Mouse (Mus musculus) heart, postnatal 4 days (tissue): ENCODE data around the gene Iqca. TPM values are rescaled to one million over a fixed set of nuclear protein-coding genes. Genes with fewer than 3 reads are reported as not detected.

Experiments used
- DNase-seq: peaks from one replicate; pipeline ENCODE4 v3.0.0; 2021
- total RNA-seq, 2 experiments: library from RNA; stranded (reverse); gene quantifications; 2 replicates each; pipeline ENCODE4 v1.2.3; 2021

Iqca gene
- total RNA-seq, 2 experiments from 2014 or later, result not detected

DNA sequence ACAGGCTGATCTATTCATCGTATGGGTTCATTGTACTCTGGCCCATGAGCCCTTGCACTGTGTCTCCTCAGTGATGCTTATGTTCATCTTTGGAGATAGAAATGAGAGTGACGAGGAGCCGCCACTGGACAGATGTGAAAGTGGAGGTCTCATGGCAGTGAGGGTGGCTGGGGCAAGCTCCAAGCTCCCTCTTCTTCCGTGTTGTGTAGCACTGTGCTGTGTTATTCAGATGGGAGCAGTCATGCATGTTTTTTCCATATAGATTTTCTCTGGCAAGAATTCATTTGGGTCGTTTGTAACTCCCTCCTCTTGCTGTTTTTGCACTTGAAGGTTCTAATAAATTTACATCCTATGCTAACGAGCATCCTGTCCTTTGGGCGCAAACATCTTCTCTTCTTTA is 21.2 kb downstream of the Iqca start:
- no peak for DNase-seq

DNA sequence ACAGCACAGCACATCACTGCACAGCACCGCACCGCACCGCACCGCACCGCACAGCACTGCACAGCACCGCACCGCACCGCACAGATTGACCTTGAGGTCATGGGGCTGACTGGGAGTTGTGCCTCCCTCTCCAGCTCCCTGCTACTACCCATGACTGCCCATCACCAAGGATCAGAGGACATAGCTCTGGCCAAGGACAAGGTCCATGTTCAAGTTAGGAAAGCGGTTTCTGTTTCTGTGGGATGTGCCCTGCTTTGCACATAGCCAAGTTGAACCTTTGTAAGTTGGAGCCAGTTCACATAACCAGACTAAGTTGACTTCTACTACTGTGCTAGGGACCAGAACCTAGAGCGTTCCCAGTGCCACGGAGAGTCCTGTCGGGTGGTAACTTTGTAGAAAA is 28.6 kb downstream of the Iqca start:
- no peak for DNase-seq

DNA sequence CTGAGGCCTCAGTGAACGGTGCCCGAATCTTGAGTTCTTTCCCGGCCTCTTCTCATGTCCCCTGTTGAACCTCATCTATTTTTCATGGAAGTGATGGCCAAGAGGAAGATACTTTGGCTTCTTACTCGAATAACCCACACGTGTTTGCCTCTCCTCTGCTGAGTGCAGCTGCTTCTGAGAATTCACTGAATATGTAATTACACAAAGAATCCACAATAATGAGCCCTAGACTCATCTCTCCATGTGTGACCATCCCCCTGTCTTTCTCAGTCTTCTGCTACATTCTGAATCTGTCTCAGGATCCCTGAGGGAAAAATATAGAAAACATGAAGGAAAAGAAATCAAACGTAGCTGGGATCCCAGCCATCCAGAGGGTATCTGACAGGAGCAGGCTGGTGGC is 32.5 kb downstream of the Iqca start:
- DNase-seq, result no peak

DNA sequence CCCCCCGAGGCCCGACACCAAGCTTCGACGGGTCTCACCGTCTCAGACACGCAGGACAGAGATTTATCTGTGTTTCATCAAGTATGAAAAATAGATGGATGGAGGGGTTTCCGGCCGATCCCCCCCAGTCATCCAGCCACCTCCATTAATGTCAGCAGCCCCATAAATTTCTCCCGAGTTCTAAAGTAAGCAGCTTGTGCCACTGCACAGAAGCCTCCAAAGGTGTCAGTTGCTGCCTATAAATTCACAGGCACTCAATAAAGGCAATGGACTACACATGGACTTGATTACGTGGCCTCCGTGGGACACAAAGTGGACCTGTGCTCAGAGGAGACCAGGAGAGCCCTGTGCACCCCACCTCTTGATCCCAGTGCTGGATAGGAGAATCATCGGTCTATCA is 34.0 kb downstream of the Iqca start:
- DNase-seq, result no peak

DNA sequence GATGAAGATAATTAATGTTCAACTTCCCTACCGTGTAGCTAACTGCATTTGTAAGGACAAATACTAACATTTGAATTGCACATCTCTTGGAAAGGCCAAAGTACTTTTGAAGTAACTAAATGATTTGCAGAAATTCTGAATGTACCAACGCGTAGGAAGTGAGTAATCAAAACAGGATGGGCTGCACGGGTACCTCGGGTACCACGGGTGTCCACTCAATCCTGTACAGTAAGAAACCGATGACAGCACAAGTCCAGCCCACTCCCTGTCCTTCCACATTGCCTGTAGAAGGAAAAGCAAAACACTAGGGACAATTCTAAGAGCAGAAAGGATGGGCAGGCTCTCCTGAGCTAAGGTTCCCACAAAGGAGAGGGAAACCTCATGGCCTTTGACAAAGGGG is 36.0 kb downstream of the Iqca start:
- DNase-seq, result no peak

DNA sequence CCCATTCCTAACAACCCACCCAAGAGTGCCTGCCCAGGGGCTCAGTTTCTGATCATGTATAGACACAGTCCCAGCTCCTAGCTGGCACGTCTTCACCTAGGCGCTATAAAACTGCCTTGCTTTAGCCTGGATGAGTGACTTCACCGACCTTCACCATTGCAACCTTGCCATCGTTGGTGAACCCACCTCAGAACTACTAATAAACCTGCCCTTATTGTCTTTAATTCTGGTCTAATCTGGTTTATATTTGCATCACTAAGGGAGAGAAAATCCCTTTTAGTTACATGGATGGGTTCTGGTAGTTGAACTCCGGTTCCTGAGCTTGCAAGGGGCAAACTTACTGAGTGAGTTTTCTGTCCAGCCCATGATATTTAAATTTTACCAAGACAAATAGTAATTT is 38.6 kb downstream of the Iqca start:
- no peak for DNase-seq

DNA sequence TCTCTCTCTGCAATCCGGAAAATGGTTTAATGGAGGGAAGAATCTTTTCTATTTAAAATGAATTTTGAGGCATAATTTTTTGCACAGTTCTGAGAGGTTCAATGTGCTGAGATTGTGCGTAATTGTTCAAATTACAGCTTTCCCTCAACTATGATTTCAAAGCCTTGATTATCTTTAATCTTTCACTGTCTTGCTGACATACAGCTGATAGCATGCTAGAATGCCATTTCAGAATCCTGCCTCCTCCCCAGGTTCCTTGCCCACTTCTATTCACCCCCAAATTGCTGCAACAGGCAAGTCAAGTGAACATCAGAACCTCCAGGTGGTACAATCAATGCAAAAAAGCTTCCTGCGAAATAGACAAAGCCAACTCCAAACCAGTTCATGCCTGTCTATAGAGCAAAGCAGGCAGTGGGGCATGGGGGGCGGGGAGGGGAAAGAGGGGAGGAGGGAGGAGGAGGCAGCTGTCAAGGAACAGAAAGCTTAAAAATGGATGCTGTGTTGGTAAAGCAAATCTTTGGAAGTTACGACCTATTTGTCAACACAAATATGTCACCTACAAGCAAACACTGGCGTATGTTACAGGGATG is 39.5 kb downstream of the Iqca start:
- DNase-seq, result no peak

DNA sequence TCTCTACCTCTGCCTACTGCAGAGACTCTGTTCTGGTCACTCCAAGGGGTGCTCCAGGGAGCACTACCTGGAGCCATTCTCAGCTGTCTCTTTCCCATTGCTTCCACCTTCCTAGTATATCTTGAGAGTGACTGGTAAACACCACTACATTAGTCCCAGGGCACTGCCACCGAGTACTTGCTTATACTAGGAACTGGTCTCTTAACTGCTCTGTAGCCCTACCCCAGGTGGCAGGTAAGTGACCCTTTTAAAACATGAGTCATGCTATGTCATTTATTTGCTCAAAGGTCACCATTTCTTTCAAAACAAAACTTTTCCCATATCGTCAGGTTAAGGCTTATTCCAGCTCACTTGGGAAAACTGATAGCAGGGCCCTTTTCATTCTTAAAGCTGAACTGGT is 40.5 kb downstream of the Iqca start:
- no peak for DNase-seq

DNA sequence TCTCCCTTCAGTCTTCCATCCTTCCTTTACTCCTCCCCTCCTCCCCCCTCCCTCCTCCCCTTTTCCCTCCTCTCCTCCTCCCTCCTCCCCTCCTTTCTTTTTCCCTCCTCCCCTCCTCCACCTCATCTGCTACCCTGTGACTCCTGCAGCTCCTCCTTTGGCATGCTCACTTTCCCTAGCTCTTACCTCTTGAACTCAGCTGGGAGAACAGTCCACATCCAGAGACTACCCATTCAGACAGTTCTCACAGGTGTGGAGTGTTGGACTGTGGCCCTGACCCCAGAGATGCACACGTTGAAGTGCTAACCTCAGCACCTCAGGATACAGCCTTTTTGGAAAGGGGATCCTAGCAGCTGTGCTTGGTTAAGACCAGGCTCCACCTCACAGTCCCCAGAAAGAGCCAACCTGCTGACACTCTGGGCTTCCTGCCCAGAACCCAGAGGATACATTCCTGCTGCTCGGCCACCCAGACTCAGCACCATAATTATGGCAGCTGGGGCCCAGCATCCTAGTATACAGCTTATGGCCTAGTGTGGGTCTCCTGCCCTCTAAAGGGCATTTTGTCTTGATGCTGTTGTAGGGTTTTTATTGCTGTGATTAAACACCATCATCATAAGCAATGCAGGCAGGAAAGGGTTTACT is 41.9 kb downstream of the Iqca start:
- peak; percentile 56 for DNase-seq

DNA sequence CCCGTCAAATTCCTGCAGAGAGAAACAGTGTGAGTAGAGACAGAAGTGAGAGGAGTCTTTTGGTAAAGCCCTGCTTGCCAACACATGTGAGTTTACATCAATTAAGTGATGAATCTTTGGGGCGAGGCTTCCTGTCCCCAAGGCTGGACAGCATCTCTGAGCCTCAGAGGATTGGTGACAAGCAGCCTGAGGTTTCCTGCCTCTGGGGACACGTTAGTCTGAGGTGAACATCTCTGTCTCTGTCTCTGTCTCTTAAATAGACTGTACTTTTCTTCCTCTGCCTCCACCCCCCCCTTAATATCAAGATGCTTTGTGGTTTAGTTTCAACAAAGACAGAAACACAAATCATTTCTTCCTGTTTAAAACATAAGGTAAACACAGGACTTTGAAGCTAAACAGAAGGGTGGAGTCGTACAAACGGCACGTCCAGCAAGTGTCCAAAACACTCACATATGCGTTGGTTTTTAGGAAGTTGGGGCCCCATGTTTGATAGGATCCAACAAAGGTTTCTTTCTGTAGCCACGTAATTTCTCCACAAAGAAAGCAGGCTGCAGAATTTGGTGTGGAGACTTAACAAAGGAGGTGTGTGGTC is 49.2 kb downstream of the Iqca start:
- DNase-seq, result no peak

DNA sequence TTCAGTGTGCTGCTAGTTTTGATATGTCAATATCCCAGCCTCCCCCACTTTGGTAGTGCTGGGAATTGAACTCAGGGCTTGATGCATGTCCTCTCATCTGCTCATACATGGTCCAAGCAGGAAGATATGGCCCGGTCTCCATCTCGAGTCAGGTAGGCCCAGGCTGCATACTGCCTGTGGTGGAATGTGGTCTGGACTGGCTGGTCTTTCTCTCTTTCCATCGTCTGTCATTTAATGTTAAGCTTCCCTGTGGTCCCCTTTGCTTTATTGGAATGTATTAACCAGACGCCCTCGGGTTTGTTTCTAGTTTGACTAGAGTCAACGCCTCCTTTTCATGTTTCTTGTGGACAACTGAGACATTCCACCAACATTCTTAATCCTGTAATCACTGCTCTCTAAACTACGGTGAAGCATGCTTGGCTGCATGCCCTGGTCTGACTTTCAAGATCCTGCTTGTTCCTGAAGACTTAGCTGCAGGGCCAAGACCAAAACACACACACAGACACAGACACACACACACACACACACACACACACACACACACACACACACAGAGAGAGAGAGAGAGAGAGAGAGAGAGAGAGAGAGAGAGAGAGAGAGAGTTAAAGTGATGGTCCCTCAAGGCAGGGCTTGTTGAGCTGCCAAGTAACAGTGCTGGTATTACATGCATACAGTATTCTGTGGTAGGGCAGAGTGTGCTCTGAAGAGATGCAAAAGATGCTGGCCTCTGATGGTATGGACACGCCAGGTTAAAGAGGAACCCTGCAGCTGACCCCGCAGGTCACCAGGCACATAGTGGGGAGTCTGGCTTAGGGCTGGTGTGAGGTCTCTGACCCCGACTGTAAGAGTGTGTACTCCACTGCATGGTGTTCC is 52.6 kb downstream of the Iqca start:
- peak; percentile 40 for DNase-seq

DNA sequence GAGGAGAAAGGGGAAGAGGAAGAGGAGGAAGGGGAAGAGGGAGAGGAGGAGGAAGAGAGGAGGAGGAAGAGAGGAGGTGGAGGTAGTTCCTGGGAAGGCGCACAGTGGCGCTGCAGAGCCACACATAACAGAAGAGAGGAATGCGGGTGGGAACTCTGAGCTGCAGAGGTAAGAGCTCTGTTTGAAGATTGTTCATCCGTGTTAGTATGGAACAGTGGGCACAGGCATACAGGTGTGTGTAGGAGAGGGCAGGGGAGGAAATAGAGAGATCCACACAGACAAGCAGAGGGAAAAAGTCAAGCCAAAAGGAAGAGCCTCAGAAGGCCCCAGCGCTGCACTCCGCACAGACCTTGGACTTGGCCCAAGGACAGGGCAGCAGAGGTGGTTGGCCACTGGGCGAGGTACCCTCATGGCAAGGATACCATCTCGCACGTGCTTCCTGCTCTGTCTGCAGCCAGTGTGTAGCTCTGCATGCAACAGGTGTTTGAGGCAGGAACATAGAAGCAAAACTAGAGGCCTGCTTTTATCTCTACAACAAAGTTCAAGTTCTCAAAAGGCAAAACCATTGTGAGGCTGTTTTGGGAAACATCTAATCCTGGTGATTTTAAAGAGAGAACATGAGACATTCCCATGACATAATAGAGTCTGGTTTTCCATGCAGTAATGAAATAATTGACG is 60.2 kb downstream of the Iqca start:
- DNase-seq, result no peak

DNA sequence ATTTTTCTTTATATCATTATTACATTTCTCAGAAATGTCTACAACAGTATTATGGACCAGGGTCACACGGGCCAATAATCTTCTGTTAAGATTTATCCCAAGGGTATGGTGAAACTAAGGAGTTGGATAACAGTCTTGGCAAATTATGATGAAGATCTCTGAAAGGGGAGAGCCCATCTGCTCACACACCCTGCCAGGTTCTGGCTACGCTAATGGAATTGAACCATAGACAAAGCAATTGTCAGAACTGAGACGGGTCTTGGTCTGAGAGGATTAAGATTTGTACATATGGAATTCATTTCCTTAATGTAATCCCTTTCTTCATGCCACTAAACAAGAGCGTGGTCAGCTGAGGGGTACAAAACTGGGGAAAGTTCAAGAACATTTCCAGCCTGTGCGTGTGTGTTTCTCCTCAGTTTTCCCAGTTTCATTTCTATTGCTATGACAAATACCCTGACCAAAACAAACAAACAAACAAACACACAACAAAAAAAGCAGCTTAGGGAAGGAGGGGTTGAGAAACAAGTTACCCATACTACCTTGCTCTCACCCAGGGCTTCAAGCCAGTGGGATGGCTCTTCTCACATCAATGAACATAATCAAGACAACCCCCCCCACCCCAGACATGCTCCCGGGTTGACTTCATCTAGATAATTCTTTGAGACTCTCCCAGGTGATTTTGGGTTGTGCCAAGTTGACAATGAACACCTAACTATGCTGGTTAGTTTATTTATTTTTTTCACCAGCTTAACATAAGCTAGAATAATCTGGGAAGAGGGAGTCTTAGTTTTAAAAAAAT is 64.8 kb downstream of the Iqca start:
- DNase-seq, result no peak

DNA sequence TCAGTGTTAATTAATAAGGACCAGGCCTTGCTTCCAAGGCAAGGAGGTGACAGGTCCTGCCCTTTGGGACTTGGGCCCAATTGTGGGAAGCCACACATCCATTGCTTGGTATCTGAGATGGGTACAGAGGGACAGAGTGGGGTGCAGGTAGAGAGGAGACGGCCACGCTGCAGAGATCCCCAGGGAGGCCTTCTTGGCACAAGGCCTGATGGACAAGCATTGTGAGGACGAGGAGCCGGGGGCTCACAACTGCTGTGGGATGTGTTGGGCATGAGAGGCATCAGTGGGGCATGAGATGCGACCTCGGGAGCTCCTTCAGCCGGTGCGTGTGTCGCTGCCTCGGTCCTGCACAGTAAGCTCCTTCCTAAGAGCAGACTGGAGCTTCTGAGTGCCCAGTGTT is 66.7 kb downstream of the Iqca start:
- no peak for DNase-seq

DNA sequence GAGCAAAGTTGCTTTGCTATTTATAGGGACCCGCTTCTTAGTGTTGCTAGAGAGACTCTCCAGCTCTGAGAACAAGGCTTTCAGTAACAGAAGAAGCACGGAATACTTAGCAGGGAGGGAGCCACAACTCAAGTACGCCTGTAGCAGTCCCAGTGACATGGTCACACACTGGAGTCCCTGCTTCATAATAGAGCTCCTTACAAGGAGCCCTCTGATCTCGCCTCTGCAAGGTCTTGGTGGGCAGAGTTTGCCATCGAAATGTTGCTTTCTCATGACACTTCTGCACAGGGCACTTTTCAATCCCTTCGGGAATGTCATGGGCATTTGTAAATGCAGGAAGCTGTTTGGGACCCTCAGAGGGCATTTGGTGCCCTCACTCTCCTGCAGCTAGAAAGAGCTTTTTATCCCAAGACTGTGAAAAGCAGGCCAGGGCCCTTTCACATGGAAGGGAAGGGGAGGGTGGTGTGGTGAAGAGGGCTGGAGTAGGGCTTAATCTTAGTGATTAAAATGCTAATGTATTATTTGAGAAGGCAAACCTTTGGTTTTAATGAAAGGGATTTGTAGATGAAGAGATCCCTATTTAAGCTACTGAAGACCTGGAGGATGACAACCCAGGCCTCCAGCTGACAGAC is 67.6 kb downstream of the Iqca start:
- DNase-seq, result no peak

DNA sequence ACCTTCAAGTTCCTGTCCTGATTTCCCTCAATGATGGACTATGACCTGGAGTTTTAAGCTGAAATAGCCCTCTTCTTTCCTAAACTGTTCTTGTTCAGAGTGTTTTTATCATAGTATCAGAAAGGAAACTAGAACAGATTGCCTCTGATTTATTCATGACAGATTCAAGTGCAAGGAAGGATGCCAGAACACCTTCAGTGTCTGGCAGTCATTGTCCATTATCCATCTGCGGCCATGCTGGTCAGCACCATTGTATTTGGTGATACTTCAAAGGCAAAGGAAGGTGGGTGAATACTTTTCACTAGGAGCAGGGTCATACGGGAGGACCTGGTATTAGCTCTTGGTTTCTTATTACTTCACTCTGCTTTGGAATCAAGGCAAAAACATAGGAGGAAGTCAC is 76.9 kb downstream of the Iqca start:
- DNase-seq, result no peak

DNA sequence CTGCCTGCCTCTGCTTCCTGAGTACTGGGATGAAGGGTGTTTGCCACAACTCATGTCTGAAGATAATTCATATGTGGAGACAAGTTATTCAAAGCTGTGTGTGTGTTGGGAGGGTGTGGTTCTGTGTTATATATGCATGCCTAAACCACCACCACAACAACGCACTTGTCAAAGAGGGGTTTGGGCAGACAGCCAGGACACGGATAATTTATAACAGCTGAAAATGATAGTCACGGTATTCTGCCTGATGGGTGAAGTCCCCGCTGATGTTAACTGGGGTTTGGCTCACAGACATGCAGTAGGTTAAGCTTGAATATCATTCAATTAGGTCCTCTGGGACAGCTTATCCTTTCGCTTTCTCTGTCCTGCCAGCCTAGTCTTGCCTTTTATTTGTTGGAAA is 78.4 kb downstream of the Iqca start:
- DNase-seq, result no peak

DNA sequence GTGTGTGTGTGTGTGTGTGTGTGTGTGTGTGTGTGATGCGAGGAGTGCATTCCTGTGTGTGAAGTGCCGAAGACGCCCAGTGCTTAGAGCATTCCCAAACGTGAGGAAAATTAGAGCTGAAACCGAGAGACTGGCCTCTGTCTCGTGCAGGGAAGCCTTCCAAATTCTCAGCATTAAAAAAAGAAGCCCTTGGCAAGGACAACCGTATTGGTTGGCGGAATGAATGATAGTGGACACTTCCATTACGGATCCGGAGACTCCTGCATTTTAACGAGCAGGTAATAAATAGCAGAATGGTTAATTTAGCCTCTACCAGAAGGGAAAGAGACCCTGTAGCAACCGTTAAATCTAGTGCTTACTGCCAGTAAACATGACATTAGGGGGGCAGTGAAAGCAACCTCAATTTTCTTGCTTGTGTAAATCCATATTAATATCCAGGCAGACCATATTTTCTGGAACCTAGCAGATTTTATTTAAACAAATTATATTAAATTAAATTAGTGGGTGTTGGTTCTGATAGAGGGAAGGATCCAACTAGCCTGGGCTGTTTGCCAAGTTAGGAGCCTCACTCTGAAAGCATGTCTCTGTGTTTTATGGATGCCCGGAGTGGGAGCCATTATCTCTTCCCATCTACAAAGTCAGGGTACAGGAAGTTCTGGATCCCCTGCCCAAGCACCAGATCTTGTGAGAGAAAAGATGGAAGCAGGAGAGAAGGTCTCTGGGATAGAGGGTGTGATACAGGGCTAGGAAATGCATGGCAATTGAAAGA is 81.2 kb downstream of the Iqca start:
- DNase-seq, result no peak

DNA sequence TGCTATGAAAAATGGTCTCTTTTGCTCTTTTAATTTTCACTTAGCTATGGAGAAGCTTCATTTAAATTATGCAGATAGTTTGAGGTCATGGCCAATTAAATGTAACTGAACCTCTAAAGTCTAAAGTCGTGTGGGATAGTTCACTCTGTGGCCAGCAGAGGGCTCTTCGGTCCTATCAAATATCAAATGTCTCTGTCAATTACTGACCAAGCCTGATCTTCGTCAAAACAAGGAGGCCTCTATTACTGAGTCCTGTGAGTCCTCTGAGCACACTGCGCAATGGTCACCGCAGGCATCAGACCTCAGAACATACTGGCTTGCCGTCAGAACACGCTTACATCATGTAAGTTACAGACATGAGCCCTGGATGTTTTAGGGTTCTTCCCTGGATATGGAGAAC is 92.6 kb downstream of the Iqca start:
- peak; percentile 70 for DNase-seq

DNA sequence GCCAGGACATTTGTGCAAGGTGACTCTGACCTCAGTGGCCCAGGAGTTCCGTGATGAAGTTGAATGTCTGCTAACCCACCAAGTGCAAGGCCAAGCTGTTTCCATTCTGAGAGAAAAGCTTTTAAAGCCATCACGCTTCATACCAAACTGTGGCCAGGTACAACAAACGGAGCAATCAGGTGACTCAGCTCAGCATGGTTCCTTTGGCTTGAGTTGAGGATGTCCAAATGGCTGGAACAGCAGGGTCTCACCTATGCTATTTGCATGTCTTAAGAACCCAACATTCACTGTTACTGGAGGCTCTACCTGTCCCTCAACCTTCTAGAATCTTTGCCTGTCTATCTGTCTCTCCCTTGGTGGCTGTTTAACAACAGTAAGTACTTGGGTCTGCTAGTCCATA is 93.1 kb downstream of the Iqca start:
- no peak for DNase-seq

DNA sequence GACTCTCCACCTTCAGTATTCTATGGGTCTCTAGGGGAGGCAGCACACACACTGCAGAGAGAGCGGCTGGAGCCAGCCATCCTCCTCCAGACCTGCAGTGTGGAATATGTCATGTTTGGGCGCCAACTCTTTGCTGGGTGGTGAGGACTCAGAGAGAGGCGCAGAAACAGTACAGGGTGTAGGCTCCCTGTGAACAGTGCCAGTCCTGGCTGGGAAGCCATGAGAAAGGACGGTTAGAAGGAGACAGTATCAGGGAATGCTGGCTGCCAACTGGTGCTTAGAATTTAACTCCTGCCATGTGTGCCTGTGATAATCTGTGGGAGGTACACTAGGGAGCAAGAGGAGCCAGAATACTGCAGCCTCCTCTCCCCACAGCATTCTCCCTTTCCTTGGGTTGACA is 98.2 kb downstream of the Iqca start:
- DNase-seq, result no peak
